Comparison of ENCODE assay signal across 13 mouse cellular contexts in genomic region chr5:20056074-20056842, GRCm38 (mm10).
DNase-seq lines count a peak whose midpoint lies in the region; ATAC-seq and TF ChIP-seq lines count a peak whose summit lies in the region.
"Had no signal": no experiment of that assay in that cellular context is flagged by ENCODE, and none has a peak within 500 bp of the region (broad histone marks: within the 10 kb centered on the region; RNA-seq: fewer than 3 reads in every experiment).

No protein-coding gene starts in this region.

- no peak overlapping the region for H3K9ac ChIP-seq in hindbrain, embryonic 11.5 days (ENCODE audit: low read depth, low read length)
- no peak overlapping the region for H3K9ac ChIP-seq in hindbrain, embryonic 13.5 days
- no peak overlapping the region for H3K9ac ChIP-seq in neural tube, embryonic 14.5 days (replicated peaks; ENCODE audit: low read depth, low read length)
- no peak overlapping the region for H3K9ac ChIP-seq in neural tube, embryonic 15.5 days (replicated peaks)
- H3K9ac ChIP-seq in forebrain, postnatal 0 days: no peak overlapping the region
- H3K9ac ChIP-seq in midbrain, postnatal 0 days (replicated peaks; ENCODE audit: low read length, poor library complexity, severe bottlenecking): no peak overlapping the region
- H3K9ac ChIP-seq: liver, postnatal 0 days had no signal

- no peak for TF ChIP-seq CTCF in forebrain, postnatal 0 days (IDR thresholded peaks at IDR 0.05; ENCODE audit: low read depth)
- TF ChIP-seq CTCF in midbrain, postnatal 0 days (IDR thresholded peaks at IDR 0.05): no peak

- no peak for DNase-seq in hindbrain, embryonic 11.5 days (ENCODE audit: low spot score)
- peak; percentile 34 for DNase-seq in forebrain, postnatal 0 days
- DNase-seq in midbrain, postnatal 0 days (ENCODE audit: low spot score): peak; percentile 51
- no peak for DNase-seq in T-cell, adult 2 months (ENCODE audit: low spot score)
- DNase-seq in cerebellum, postnatal 4 days (ENCODE audit: low spot score in 2 of 2): no peak
- DNase-seq: B cell, adult 2 months; cerebellum, adult 11-12 months; heart, postnatal 14 days; liver, postnatal 0 days; thymus, postnatal 36 days had no signal

- H3K4me2 ChIP-seq in hindbrain, embryonic 11.5 days (replicated peaks; ENCODE audit: low read depth, low read length): no peak overlapping the region
- H3K4me2 ChIP-seq in hindbrain, embryonic 13.5 days: no peak overlapping the region
- no peak overlapping the region for H3K4me2 ChIP-seq in neural tube, embryonic 14.5 days (ENCODE audit: low read depth, low read length)
- no peak overlapping the region for H3K4me2 ChIP-seq in neural tube, embryonic 15.5 days
- no peak overlapping the region for H3K4me2 ChIP-seq in forebrain, postnatal 0 days (ENCODE audit: low read depth)
- H3K4me2 ChIP-seq in midbrain, postnatal 0 days (ENCODE audit: low read depth, low read length, poor library complexity, severe bottlenecking): no peak overlapping the region

- no peak overlapping the region for H3K27ac ChIP-seq in hindbrain, embryonic 11.5 days (ENCODE audit: low read depth, low read length)
- H3K27ac ChIP-seq in hindbrain, embryonic 13.5 days: no peak overlapping the region
- no peak overlapping the region for H3K27ac ChIP-seq in neural tube, embryonic 14.5 days (ENCODE audit: low read depth, low read length)
- no peak overlapping the region for H3K27ac ChIP-seq in neural tube, embryonic 15.5 days (replicated peaks)
- H3K27ac ChIP-seq in forebrain, postnatal 0 days (ENCODE audit: low read depth, low read length): no peak overlapping the region
- no peak overlapping the region for H3K27ac ChIP-seq in midbrain, postnatal 0 days (ENCODE audit: low read depth, low read length)

- no peaks in the 10 kb centered on the region for H3K4me1 ChIP-seq in hindbrain, embryonic 11.5 days (replicated peaks; ENCODE audit: control insufficient read depth, insufficient read depth, low read length)
- H3K4me1 ChIP-seq in hindbrain, embryonic 13.5 days (replicated peaks): peaks cover 4% of the 10 kb centered on the region
- H3K4me1 ChIP-seq in neural tube, embryonic 14.5 days (ENCODE audit: control insufficient read depth, insufficient read depth, low read length): peaks cover 3% of the 10 kb centered on the region; the same call in 1 of the 2 replicates
- H3K4me1 ChIP-seq in neural tube, embryonic 15.5 days: no peaks in the 10 kb centered on the region; the same call in 1 of the 2 replicates
- no peaks in the 10 kb centered on the region for H3K4me1 ChIP-seq in forebrain, postnatal 0 days (ENCODE audit: insufficient read depth)
- H3K4me1 ChIP-seq in midbrain, postnatal 0 days (ENCODE audit: insufficient read depth, low read length): no peaks in the 10 kb centered on the region

- H3K9me3 ChIP-seq in hindbrain, embryonic 11.5 days (ENCODE audit: control insufficient read depth, low read length): no peaks in the 10 kb centered on the region
- H3K9me3 ChIP-seq in hindbrain, embryonic 13.5 days: no peaks in the 10 kb centered on the region
- no peaks in the 10 kb centered on the region for H3K9me3 ChIP-seq in neural tube, embryonic 14.5 days (ENCODE audit: control insufficient read depth, low read length)
- no peaks in the 10 kb centered on the region for H3K9me3 ChIP-seq in neural tube, embryonic 15.5 days (replicated peaks)
- no peaks in the 10 kb centered on the region for H3K9me3 ChIP-seq in forebrain, postnatal 0 days (ENCODE audit: low read length)
- H3K9me3 ChIP-seq in midbrain, postnatal 0 days (ENCODE audit: low read length): no peaks in the 10 kb centered on the region

- H3K4me3 ChIP-seq in hindbrain, embryonic 11.5 days (ENCODE audit: low read depth, low read length): no peak overlapping the region
- H3K4me3 ChIP-seq in hindbrain, embryonic 13.5 days: no peak overlapping the region
- no peak overlapping the region for H3K4me3 ChIP-seq in neural tube, embryonic 14.5 days (ENCODE audit: low read depth, low read length)
- no peak overlapping the region for H3K4me3 ChIP-seq in neural tube, embryonic 15.5 days (replicated peaks)
- H3K4me3 ChIP-seq in forebrain, postnatal 0 days (ENCODE audit: low read depth, low read length): no peak overlapping the region
- H3K4me3 ChIP-seq in midbrain, postnatal 0 days (ENCODE audit: low read depth, low read length): no peak overlapping the region

- no peaks in the 10 kb centered on the region for H3K36me3 ChIP-seq in hindbrain, embryonic 11.5 days (ENCODE audit: control insufficient read depth, insufficient read depth, low read length)
- no peaks in the 10 kb centered on the region for H3K36me3 ChIP-seq in hindbrain, embryonic 13.5 days
- no peaks in the 10 kb centered on the region for H3K36me3 ChIP-seq in neural tube, embryonic 14.5 days (ENCODE audit: control insufficient read depth, insufficient read depth, low read length)
- H3K36me3 ChIP-seq in neural tube, embryonic 15.5 days: no peaks in the 10 kb centered on the region
- no peaks in the 10 kb centered on the region for H3K36me3 ChIP-seq in forebrain, postnatal 0 days (ENCODE audit: insufficient read depth)
- H3K36me3 ChIP-seq in midbrain, postnatal 0 days (ENCODE audit: insufficient read depth, low read length): no peaks in the 10 kb centered on the region

- 54% methylated on average over 5 of the region's 5 CpGs for WGBS in hindbrain, embryonic 11.5 days
- WGBS in hindbrain, embryonic 13.5 days: 59% methylated on average over 5 of the region's 5 CpGs
- 51% methylated on average over 5 of the region's 5 CpGs for WGBS in neural tube, embryonic 14.5 days
- WGBS in neural tube, embryonic 15.5 days: 51% methylated on average over 5 of the region's 5 CpGs
- 29% methylated on average over 5 of the region's 5 CpGs for WGBS in forebrain, postnatal 0 days
- WGBS in midbrain, postnatal 0 days: 59% methylated on average over 5 of the region's 5 CpGs

- H3K27me3 ChIP-seq in hindbrain, embryonic 11.5 days (ENCODE audit: control insufficient read depth, insufficient read depth, low read length): no peaks in the 10 kb centered on the region
- H3K27me3 ChIP-seq in hindbrain, embryonic 13.5 days: no peaks in the 10 kb centered on the region
- no peaks in the 10 kb centered on the region for H3K27me3 ChIP-seq in neural tube, embryonic 14.5 days (ENCODE audit: control insufficient read depth, insufficient read depth, low read length)
- no peaks in the 10 kb centered on the region for H3K27me3 ChIP-seq in neural tube, embryonic 15.5 days (replicated peaks)
- H3K27me3 ChIP-seq in forebrain, postnatal 0 days (ENCODE audit: insufficient read depth, low read length): no peaks in the 10 kb centered on the region
- H3K27me3 ChIP-seq in midbrain, postnatal 0 days (ENCODE audit: insufficient read depth, low read length): no peaks in the 10 kb centered on the region

- ATAC-seq in hindbrain, embryonic 11.5 days (ENCODE audit: low FRiP score): 0 out of 2 replicates have a peak, but pooled peaks have one; percentile 38
- no peak for ATAC-seq in hindbrain, embryonic 13.5 days (ENCODE audit: low FRiP score)
- ATAC-seq in neural tube, embryonic 14.5 days (ENCODE audit: low read depth): peak; percentile 38; the same call in 1 of the 2 replicates
- ATAC-seq in neural tube, embryonic 15.5 days (ENCODE audit: low FRiP score): no peak
- ATAC-seq in forebrain, postnatal 0 days: peak; percentile 87
- ATAC-seq in midbrain, postnatal 0 days (ENCODE audit: low FRiP score): no peak
- ATAC-seq: liver, postnatal 0 days had no signal

Comparison
In these comparisons a context has a peak if more than half of its experiments do, and no peak if none do; other contexts are left out.
1. ATAC-seq: peak in hindbrain, embryonic 11.5 days (single experiment), neural tube, embryonic 14.5 days (single experiment) and forebrain, postnatal 0 days (single experiment); none in hindbrain, embryonic 13.5 days (single experiment), neural tube, embryonic 15.5 days (single experiment) and midbrain, postnatal 0 days (single experiment).
2. DNase-seq: peak in forebrain, postnatal 0 days (single experiment) and midbrain, postnatal 0 days (single experiment); none in hindbrain, embryonic 11.5 days (single experiment), T-cell, adult 2 months (single experiment) and cerebellum, postnatal 4 days (0 of 2).